Mouse (Mus musculus): Measurements from ENCODE around the gene Zfand4.

The Zfand4 gene

GRCm38 (mm10) chr6:116378892-116379291 lies 114.9 kb downstream of the Zfand4 start:
- no peak for DNase-seq

Data from spleen, adult 18-20 months (tissue).